Mouse (Mus musculus): ENCODE data around the gene Ttc39a.

Gene Ttc39a

GRCm38 (mm10) chr4:109420138-109420795 is 13.8 kb downstream of the Ttc39a start:
- DNase-seq (ENCODE audit: low read depth): peak; percentile 8

GRCm38 (mm10) chr4:109421608-109422007 is 15.2 kb downstream of the Ttc39a start:
- no peak for DNase-seq (ENCODE audit: low read depth)

GRCm38 (mm10) chr4:109422436-109422835 is 16.0 kb downstream of the Ttc39a start:
- DNase-seq (ENCODE audit: low read depth): no peak

- no peak for DNase-seq (ENCODE audit: low read depth)
Observed at GRCm38 (mm10) chr4:109423438-109423837, 17.0 kb downstream of the Ttc39a start.

GRCm38 (mm10) chr4:109427058-109427457 is 20.6 kb downstream of the Ttc39a start:
- no peak for DNase-seq (ENCODE audit: low read depth)

GRCm38 (mm10) chr4:109430250-109430649 is 23.8 kb downstream of the Ttc39a start:
- DNase-seq (ENCODE audit: low read depth): no peak

- DNase-seq (ENCODE audit: low read depth): peak; percentile 62
Observed at GRCm38 (mm10) chr4:109430854-109431253, 24.4 kb downstream of the Ttc39a start.

- DNase-seq (ENCODE audit: low read depth): no peak
Observed at GRCm38 (mm10) chr4:109432668-109433375, 26.4 kb downstream of the Ttc39a start.

- no peak for DNase-seq (ENCODE audit: low read depth)
Observed at GRCm38 (mm10) chr4:109433641-109434040, 27.2 kb downstream of the Ttc39a start.

GRCm38 (mm10) chr4:109434256-109434655 is 27.8 kb downstream of the Ttc39a start:
- no peak for DNase-seq (ENCODE audit: low read depth)

GRCm38 (mm10) chr4:109437913-109438878 is 31.8 kb downstream of the Ttc39a start:
- peak; percentile 77 for DNase-seq (ENCODE audit: low read depth)

- DNase-seq (ENCODE audit: low read depth): no peak
Observed at GRCm38 (mm10) chr4:109439101-109439500, 32.7 kb downstream of the Ttc39a start.

GRCm38 (mm10) chr4:109439825-109440248 is 33.4 kb downstream of the Ttc39a start:
- DNase-seq (ENCODE audit: low read depth): no peak

GRCm38 (mm10) chr4:109440381-109440780 is 34.0 kb downstream of the Ttc39a start:
- no peak for DNase-seq (ENCODE audit: low read depth)

- no peak for DNase-seq (ENCODE audit: low read depth)
Observed at GRCm38 (mm10) chr4:109441000-109441399, 34.6 kb downstream of the Ttc39a start.

GRCm38 (mm10) chr4:109442126-109442525 is 35.7 kb downstream of the Ttc39a start:
- no peak for DNase-seq (ENCODE audit: low read depth)

- DNase-seq (ENCODE audit: low read depth): no peak
Observed at GRCm38 (mm10) chr4:109442649-109443048, 36.2 kb downstream of the Ttc39a start.

GRCm38 (mm10) chr4:109444471-109444870 is 38.0 kb downstream of the Ttc39a start:
- DNase-seq (ENCODE audit: low read depth): no peak

GRCm38 (mm10) chr4:109444951-109445350 is 38.5 kb downstream of the Ttc39a start:
- no peak for DNase-seq (ENCODE audit: low read depth)

GRCm38 (mm10) chr4:109445397-109445796 is 39.0 kb downstream of the Ttc39a start:
- no peak for DNase-seq (ENCODE audit: low read depth)

- DNase-seq (ENCODE audit: low read depth): no peak
Observed at GRCm38 (mm10) chr4:109445956-109446355, 39.5 kb downstream of the Ttc39a start.

- no peak for DNase-seq (ENCODE audit: low read depth)
Observed at GRCm38 (mm10) chr4:109448531-109448930, 42.1 kb downstream of the Ttc39a start.
